Comparison of ENCODE assay signal across 9 mouse cellular contexts in the genomic region with DNA sequence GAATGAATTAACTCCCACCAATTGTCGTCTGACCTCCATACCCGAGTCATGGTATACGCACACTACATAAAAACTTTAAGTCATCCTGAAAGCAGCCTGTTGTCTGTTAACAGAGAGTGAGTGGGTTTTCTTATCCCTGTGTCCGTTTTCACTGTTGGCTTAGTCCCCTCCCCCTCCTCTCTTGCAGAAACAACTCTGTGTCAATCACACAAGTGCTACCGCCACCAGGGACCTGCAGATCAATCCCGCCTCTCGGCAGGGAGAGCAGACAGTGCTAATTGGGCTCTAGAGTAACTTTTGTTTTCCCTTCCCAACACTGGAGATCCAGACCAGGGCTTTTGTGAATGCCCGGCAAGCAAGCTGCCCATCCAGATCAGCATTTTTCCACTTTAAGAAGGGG. TPM values are rescaled to one million over a fixed set of nuclear protein-coding genes. Genes with fewer than 3 reads are reported as not detected.
DNase-seq lines count a peak whose midpoint lies in the region; ATAC-seq lines count a peak whose summit lies in the region.
"Had no signal": no experiment of that assay in that cellular context is flagged by ENCODE, and none has a peak within 500 bp of the region (broad histone marks: within the 10 kb centered on the region; RNA-seq: fewer than 3 reads in every experiment).

No protein-coding gene starts in this region.

- no peak for DNase-seq in heart, embryonic 10.5 days (ENCODE audit: low spot score)
- DNase-seq in heart, postnatal 14 days, result no peak
- peak; percentile 67 for DNase-seq in embryo, embryonic 10 days (ENCODE audit: low spot score)
- no peak for DNase-seq in thymus, postnatal 0 days (ENCODE audit: low spot score)
- no peak for DNase-seq in right cerebral cortex, adult 18-20 months
- no peak for DNase-seq in layer of hippocampus, adult 11-12 months (ENCODE audit: low spot score)
- DNase-seq: cerebellum, adult 8-10 months had no signal

- WGBS in heart, embryonic 10.5 days, result 6% methylated on average over 8 of the region's 8 CpGs
- 6% methylated on average over 8 of the region's 8 CpGs for WGBS in hindbrain, embryonic 15.5 days
- WGBS in midbrain, embryonic 12.5 days, result 2% methylated on average over 8 of the region's 8 CpGs

- peak overlapping the region; percentile 8 for H3K4me3 ChIP-seq in heart, embryonic 10.5 days
- no peak overlapping the region for H3K4me3 ChIP-seq in hindbrain, embryonic 15.5 days
- no peak overlapping the region for H3K4me3 ChIP-seq in midbrain, embryonic 12.5 days

- peak overlapping the region; percentile 73 for H3K27ac ChIP-seq in heart, embryonic 10.5 days
- no peak overlapping the region for H3K27ac ChIP-seq in hindbrain, embryonic 15.5 days (replicated peaks)
- H3K27ac ChIP-seq in midbrain, embryonic 12.5 days (replicated peaks), result peak overlapping the region; percentile 65

- intact Hi-C loops in heart, postnatal 14 days (cut with DNase I), result no loop called here

- H3K9ac ChIP-seq in hindbrain, embryonic 15.5 days, result no peak overlapping the region
- no peak overlapping the region for H3K9ac ChIP-seq in midbrain, embryonic 12.5 days (replicated peaks)

- H3K9me3 ChIP-seq in heart, embryonic 10.5 days, result no peaks in the 10 kb centered on the region
- H3K9me3 ChIP-seq in hindbrain, embryonic 15.5 days, result no peaks in the 10 kb centered on the region
- no peaks in the 10 kb centered on the region for H3K9me3 ChIP-seq in midbrain, embryonic 12.5 days

- no peaks in the 10 kb centered on the region for H3K36me3 ChIP-seq in heart, embryonic 10.5 days
- no peaks in the 10 kb centered on the region for H3K36me3 ChIP-seq in hindbrain, embryonic 15.5 days
- no peaks in the 10 kb centered on the region for H3K36me3 ChIP-seq in midbrain, embryonic 12.5 days

- no peak overlapping the region for H3K4me2 ChIP-seq in hindbrain, embryonic 15.5 days
- H3K4me2 ChIP-seq in midbrain, embryonic 12.5 days (replicated peaks), result peak overlapping the region; percentile 10; the same call in 1 of the 2 replicates

- 0 out of 2 replicates have a peak, but pooled peaks have one; percentile 39 for ATAC-seq in hindbrain, embryonic 15.5 days (ENCODE audit: low FRiP score, low read depth)
- peak; percentile 70 for ATAC-seq in midbrain, embryonic 12.5 days (ENCODE audit: low FRiP score, low read depth)

- H3K4me1 ChIP-seq in heart, embryonic 10.5 days, result peaks cover 73% of the 10 kb centered on the region
- peaks cover 17% of the 10 kb centered on the region for H3K4me1 ChIP-seq in hindbrain, embryonic 15.5 days (replicated peaks)
- H3K4me1 ChIP-seq in midbrain, embryonic 12.5 days, result peaks cover 45% of the 10 kb centered on the region

- no peaks in the 10 kb centered on the region for H3K27me3 ChIP-seq in heart, embryonic 10.5 days (ENCODE audit: insufficient read depth, poor library complexity, severe bottlenecking)
- H3K27me3 ChIP-seq in hindbrain, embryonic 15.5 days, result no peaks in the 10 kb centered on the region
- no peaks in the 10 kb centered on the region for H3K27me3 ChIP-seq in midbrain, embryonic 12.5 days

RNA-seq across cellular contexts. Expression of a gene that starts 24.6 kb away (rescaled TPM):
- 7.2 and 8.0 TPM in 2 replicates for polyA plus RNA-seq in heart, embryonic 10.5 days (2016; fragmentation: Nextera tagmentation; extraction: Ambion mirVana)
- 10 to 100 TPM; 20.5 to 21.4 TPM for total RNA-seq in heart, postnatal 14 days (2021)
- polyA plus RNA-seq in hindbrain, embryonic 15.5 days (2015; fragmentation: Nextera tagmentation; extraction: Ambion mirVana), result 10.3 and 11.5 TPM in 2 replicates
- polyA plus RNA-seq in midbrain, embryonic 12.5 days (2016; fragmentation: Nextera tagmentation; extraction: Ambion mirVana), result 14.0 and 15.3 TPM in 2 replicates
- polyA plus RNA-seq in thymus, postnatal 0 days (2015; fragmentation: Nextera tagmentation; extraction: Ambion mirVana), result 7.3 and 9.2 TPM in 2 replicates

RNA-seq across cellular contexts. Expression of a gene that starts 50.0 kb away (rescaled TPM):
- 6.4 and 6.7 TPM in 2 replicates for polyA plus RNA-seq in heart, embryonic 10.5 days (2016; fragmentation: Nextera tagmentation; extraction: Ambion mirVana)
- total RNA-seq in heart, postnatal 14 days (2021), result 1 to 10 TPM; 3.0 to 3.5 TPM
- 4.3 and 4.5 TPM in 2 replicates for polyA plus RNA-seq in hindbrain, embryonic 15.5 days (2015; fragmentation: Nextera tagmentation; extraction: Ambion mirVana)
- polyA plus RNA-seq in midbrain, embryonic 12.5 days (2016; fragmentation: Nextera tagmentation; extraction: Ambion mirVana), result 3.3 and 3.4 TPM in 2 replicates
- 2.6 and 3.0 TPM in 2 replicates for polyA plus RNA-seq in thymus, postnatal 0 days (2015; fragmentation: Nextera tagmentation; extraction: Ambion mirVana)

RNA-seq across cellular contexts. Expression of a gene that starts 53.2 kb away (rescaled TPM):
- polyA plus RNA-seq in heart, embryonic 10.5 days (2016; fragmentation: Nextera tagmentation; extraction: Ambion mirVana), result not detected in 2 replicates
- not detected for total RNA-seq in heart, postnatal 14 days (2021)
- polyA plus RNA-seq in hindbrain, embryonic 15.5 days (2015; fragmentation: Nextera tagmentation; extraction: Ambion mirVana), result 0.30 and 0.39 TPM in 2 replicates
- 0.19 and 0.25 TPM in 2 replicates for polyA plus RNA-seq in midbrain, embryonic 12.5 days (2016; fragmentation: Nextera tagmentation; extraction: Ambion mirVana)
- polyA plus RNA-seq in thymus, postnatal 0 days (2015; fragmentation: Nextera tagmentation; extraction: Ambion mirVana), result 0.10 TPM in 1 of 2 replicates, not detected in the other
